Mouse (Mus musculus): Measurements from ENCODE around the gene Pnkd. TPM values are rescaled to one million over a fixed set of nuclear protein-coding genes. Genes with fewer than 3 reads are reported as not detected.

Pnkd gene
- total RNA-seq, 2 experiments from 2014 or later: 54.0 to 63.3 TPM

- peak; percentile 97 for DNase-seq (ENCODE audit: low spot score)
Observed at GRCm38 (mm10) chr1:74386714-74387385, 102.1 kb downstream of the Pnkd start.

- DNase-seq (ENCODE audit: low spot score): no peak
Observed at GRCm38 (mm10) chr1:74387386-74387988, 102.8 kb downstream of the Pnkd start.

- DNase-seq (ENCODE audit: low spot score): no peak
Observed at GRCm38 (mm10) chr1:74388398-74388920, 103.7 kb downstream of the Pnkd start.

GRCm38 (mm10) chr1:74389831-74390286, 105.1 kb downstream of the Pnkd start:
- DNase-seq (ENCODE audit: low spot score): no peak

GRCm38 (mm10) chr1:74390287-74390906, 105.7 kb downstream of the Pnkd start:
- peak; percentile 75 for DNase-seq (ENCODE audit: low spot score)

- DNase-seq (ENCODE audit: low spot score): peak; percentile 98
Observed at GRCm38 (mm10) chr1:74390924-74391748, 106.4 kb downstream of the Pnkd start, which contains the start of gene Ctdsp1. Ctdsp1 (plus strand) TSS chr1:74391509.

GRCm38 (mm10) chr1:74391844-74392441, 107.2 kb downstream of the Pnkd start:
- peak; percentile 79 for DNase-seq (ENCODE audit: low spot score)

GRCm38 (mm10) chr1:74392446-74392994, 107.8 kb downstream of the Pnkd start:
- DNase-seq (ENCODE audit: low spot score): no peak

- DNase-seq (ENCODE audit: low spot score): no peak
Observed at GRCm38 (mm10) chr1:74393010-74393409, 108.3 kb downstream of the Pnkd start.

GRCm38 (mm10) chr1:74393697-74394096, 109.0 kb downstream of the Pnkd start:
- DNase-seq (ENCODE audit: low spot score): no peak

- DNase-seq (ENCODE audit: low spot score): no peak
Observed at GRCm38 (mm10) chr1:74394311-74394710, 109.6 kb downstream of the Pnkd start.

- no peak for DNase-seq (ENCODE audit: low spot score)
Observed at GRCm38 (mm10) chr1:74394858-74395257, 110.1 kb downstream of the Pnkd start.

- no peak for DNase-seq (ENCODE audit: low spot score)
Observed at GRCm38 (mm10) chr1:74395290-74395689, 110.6 kb downstream of the Pnkd start.

- DNase-seq (ENCODE audit: low spot score): peak; percentile 50
Observed at GRCm38 (mm10) chr1:74396456-74397222, 111.9 kb downstream of the Pnkd start.

GRCm38 (mm10) chr1:74397268-74397918, 112.7 kb downstream of the Pnkd start:
- peak; percentile 99 for DNase-seq (ENCODE audit: low spot score)

- peak; percentile 76 for DNase-seq (ENCODE audit: low spot score)
Observed at GRCm38 (mm10) chr1:74397919-74398451, 113.3 kb downstream of the Pnkd start.

GRCm38 (mm10) chr1:74400531-74400930, 115.8 kb downstream of the Pnkd start:
- no peak for DNase-seq (ENCODE audit: low spot score)

- DNase-seq (ENCODE audit: low spot score): no peak
Observed at GRCm38 (mm10) chr1:74401015-74401702, 116.4 kb downstream of the Pnkd start.

All from gastrocnemius, adult 18-20 months (tissue).